Mouse (Mus musculus): ENCODE measurements around the gene Rchy1. TPM values are rescaled to one million over a fixed set of nuclear protein-coding genes. Genes with fewer than 3 reads are reported as not detected.
A peak's percentile ranks its signal among the peaks of the same experiment; 100 is the strongest.
"Not testable (repeated sequence)": the region's sequence is repeated elsewhere in the genome, so short reads cannot be mapped to it uniquely, and the experiment has no call there.

The Rchy1 gene
- total RNA-seq, 4 experiments from 2014 or later, result 30.1 to 35.5 (median 32.2) TPM

DNA sequence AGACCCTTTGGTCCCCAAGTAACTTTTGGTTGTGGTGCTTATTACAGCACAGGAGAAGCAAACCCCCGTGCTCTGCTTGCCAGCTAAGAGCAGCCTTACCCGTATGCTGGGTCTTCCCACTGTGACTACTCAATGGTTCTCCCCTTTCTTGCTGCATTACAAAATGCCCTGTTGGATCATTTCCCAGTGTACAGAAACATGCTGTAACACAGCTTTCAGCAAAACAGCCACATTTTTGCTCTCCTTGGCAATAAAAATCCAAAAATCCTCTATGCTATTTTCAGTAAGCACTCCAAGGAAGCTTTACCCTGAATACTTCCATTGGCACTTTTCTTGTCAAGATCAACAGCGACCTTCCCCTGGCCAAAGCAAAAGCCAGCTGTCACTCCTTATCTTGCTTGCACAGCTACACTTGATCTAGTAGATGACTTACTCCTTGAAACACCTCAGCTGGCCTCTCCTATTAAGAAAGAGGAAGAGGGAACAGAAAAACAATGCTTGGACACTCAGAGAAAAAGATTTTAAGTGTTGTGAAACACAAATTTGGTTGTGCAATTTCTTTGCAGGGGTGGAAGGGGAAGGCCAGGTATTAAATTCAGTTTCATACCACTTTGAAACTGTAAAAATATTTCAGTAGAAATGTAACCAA is 2.1 kb downstream of the Rchy1 start:
- DNase-seq (ENCODE audit: low spot score), result peak; percentile 23

DNA sequence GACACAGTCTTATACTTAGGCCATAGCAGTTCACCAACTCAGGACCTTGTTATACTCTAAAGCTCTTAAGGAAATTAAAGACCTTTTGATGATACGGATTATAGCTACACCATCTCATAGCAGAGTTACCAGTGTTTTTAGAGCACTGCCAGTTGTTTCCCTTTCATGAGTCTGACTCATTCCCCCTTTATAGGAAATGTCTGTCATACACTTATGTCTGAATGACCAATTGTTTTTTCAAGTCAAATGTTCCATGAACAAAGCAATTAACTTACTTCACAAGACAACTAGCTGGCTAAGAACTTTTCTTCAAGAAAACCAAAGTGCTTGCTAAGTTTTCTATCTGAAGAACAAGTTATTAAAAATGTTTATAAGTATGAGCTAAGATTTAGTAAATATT is 2.9 kb downstream of the Rchy1 start:
- no peak for DNase-seq (ENCODE audit: low spot score)

- no peak for DNase-seq (ENCODE audit: low spot score)
Measured at GRCm38 (mm10) chr5:91959096-91959495, 3.8 kb downstream of the Rchy1 start.

DNA sequence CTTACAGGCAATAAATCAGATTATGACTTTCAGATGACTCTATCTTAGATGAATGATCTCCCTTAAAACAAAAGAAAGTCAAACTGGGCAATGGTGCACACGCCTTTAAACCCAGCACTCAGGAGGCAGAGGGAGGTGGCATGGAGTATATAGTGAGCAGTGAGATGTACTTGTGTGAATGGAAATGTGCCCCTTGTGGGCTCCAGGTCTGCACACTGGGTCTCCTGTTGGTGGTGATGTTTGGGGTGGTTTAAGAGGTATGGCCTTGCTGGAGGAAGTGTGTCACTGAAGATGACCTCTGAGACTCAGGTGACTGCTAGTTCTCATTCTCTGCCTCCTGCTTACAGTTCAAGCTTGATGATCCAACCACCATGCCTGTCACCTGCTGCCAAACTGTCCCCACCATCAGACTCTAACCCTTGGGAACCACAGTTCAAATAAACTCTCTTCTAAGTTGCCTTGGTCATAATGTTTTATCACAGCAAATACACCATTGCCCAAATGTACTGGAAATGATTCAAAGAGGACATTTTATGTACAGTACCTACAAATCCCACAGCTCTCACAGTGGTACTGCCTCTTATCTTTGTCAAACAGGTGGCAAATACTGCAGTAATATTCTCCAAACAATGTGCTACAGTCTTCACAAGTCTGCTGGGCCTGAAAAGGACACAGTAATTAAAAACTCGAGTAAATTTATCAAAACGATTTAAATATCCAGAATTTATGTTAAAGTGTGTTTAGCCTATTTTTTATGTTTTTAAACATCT is 5.7 kb downstream of the Rchy1 start:
- DNase-seq (ENCODE audit: low spot score), result no peak

GRCm38 (mm10) chr5:91951404-91951803 is 11.5 kb downstream of the Rchy1 start:
- peak; percentile 12 for DNase-seq (ENCODE audit: low spot score)

DNA sequence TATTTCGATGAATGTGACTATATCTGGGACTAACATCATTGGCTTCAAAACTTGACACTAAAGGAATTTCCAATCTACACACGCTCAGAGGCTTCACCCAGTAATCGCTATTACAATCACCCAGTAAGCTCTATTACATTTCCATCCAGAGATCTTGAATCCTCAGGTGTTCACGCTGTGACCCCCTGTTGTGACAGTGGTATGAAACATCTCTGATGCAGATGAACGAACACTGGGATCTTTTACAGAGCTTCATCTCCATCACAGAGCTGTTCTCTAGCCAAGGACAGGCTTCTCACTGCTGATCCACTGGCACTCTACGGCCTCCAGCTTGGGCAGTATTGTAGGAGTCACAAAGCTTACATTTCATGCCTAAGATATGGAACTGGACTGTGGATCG is 13.4 kb downstream of the Rchy1 start:
- DNase-seq (ENCODE audit: low spot score), result no peak

GRCm38 (mm10) chr5:91947008-91947407 is 15.9 kb downstream of the Rchy1 start:
- no peak for DNase-seq (ENCODE audit: low spot score)

DNA sequence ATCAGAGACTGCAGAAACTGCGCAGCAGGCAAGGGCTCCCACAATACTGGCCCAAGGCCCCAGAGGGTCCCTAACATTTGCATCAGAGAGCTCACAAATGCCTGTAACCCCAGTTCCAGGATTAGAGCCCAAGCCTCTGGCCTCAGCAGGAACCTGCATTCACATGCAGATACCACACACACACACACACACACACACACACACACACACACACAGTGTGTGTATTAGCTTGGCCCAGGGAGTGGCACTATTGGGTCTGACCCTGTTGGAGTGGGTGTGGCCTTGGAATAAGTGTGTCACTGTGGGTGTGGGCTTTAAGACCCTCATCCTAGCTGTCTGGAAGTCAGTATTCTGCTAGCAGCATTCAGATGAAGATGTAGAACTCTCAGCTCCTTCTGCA is 17.3 kb downstream of the Rchy1 start:
- DNase-seq (ENCODE audit: low spot score), result not testable (repeated sequence)

GRCm38 (mm10) chr5:91913231-91913630 is 49.6 kb downstream of the Rchy1 start:
- DNase-seq (ENCODE audit: low spot score), result no peak

- no peak for DNase-seq (ENCODE audit: low spot score)
Measured at GRCm38 (mm10) chr5:91911384-91912106, 51.3 kb downstream of the Rchy1 start.

DNA sequence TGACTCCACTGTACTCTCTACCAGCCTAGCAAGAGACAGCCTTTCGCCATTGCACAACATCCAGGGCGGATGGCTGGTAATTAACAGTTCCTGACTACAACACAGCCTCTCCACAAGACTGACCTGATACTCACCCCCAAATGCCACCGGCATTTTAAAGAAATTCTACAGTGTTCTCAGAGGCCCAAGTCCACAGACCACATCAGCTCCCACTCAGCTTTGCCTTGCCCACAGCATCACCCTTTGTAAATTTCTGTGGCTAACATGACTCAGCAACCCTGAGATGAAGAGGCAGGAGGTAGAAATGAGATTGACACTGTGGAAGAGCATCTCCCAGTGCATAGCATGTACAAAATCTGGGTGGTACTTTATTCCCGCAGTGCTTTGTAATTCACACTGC is 52.3 kb downstream of the Rchy1 start:
- no peak for DNase-seq (ENCODE audit: low spot score)

GRCm38 (mm10) chr5:91909010-91909620 is 53.8 kb downstream of the Rchy1 start:
- peak; percentile 38 for DNase-seq (ENCODE audit: low spot score)

Other genes starting within 250 kb of the Rchy1 start
- not detected for gene Odaph, start 24.4 kb upstream of the Rchy1 start, total RNA-seq (2022)
- 1 to 10 TPM; 4.2 to 6.9 (median 5.6) TPM for gene Cdkl2, start 80.8 kb upstream of the Rchy1 start, total RNA-seq (2022)
- gene G3bp2, start 120.7 kb upstream of the Rchy1 start, total RNA-seq (2022), result 10 to 100 TPM; 55.3 to 63.0 (median 57.9) TPM
- 10 to 100 TPM; 43.0 to 49.2 (median 46.7) TPM for gene Uso1, start 174.9 kb upstream of the Rchy1 start, total RNA-seq (2022)

All from heart, adult 8-10 months (tissue).